Mouse (Mus musculus) G1E (cell line): ENCODE measurements around the gene Iltifb. TPM values are rescaled to one million over a fixed set of nuclear protein-coding genes. Genes with fewer than 3 reads are reported as not detected.
"Not testable (repeated sequence)": the region's sequence is repeated elsewhere in the genome, so short reads cannot be mapped to it uniquely, and the experiment has no call there.

Experiments
- ATAC-seq: 2 replicates; pipeline ENCODE4 v1.8.0; 2016; ENCODE audit warnings: mild to moderate bottlenecking; ENCODE audit not compliant: insufficient number of reproducible peaks, poor library complexity, low FRiP score, severe bottlenecking; ENCODE audit errors: extremely low read depth
- DNase-seq: peaks from one replicate; pipeline ENCODE4 v3.0.0; 2012; ENCODE audit warnings: low spot score
- H3K27me3 ChIP-seq: 2 replicates; pipeline ENCODE4 v1.6.1; 2012; ENCODE audit warnings: mild to moderate bottlenecking, low read length, inconsistent platforms; ENCODE audit not compliant: insufficient read depth
- H3K36me3 ChIP-seq: replicated peaks from 2 replicates; pipeline ENCODE3; 2012; ENCODE audit warnings: mild to moderate bottlenecking, inconsistent platforms
- H3K4me1 ChIP-seq: 2 replicates; pipeline ENCODE4 v1.6.1; 2012; ENCODE audit warnings: low read depth, low read length, inconsistent platforms, mixed read lengths; ENCODE audit not compliant: insufficient read depth
- H3K4me3 ChIP-seq: 2 replicates; pipeline ENCODE4 v1.5.1; 2012; ENCODE audit warnings: low read depth, mild to moderate bottlenecking, inconsistent platforms, low read length, moderate library complexity, mixed read lengths
- H3K9me3 ChIP-seq: replicated peaks from 2 replicates; pipeline ENCODE4 v1.6.1; 2012; ENCODE audit warnings: inconsistent platforms
- CTCF ChIP-seq: IDR thresholded peaks from 2 replicates; pipeline ENCODE4 v1.5.1; 2012; ENCODE audit warnings: low read depth, low read length, inconsistent platforms, mixed read lengths
- GATA2 ChIP-seq: IDR thresholded peaks from 2 replicates; pipeline ENCODE4 v1.6.1; 2012; ENCODE audit warnings: low read depth, low read length, inconsistent platforms, borderline replicate concordance
- POLR2AphosphoS5 ChIP-seq: IDR thresholded peaks from 2 replicates; pipeline ENCODE4 v1.6.1; 2012; ENCODE audit warnings: low read depth, low read length, inconsistent platforms; ENCODE audit not compliant: insufficient replicate concordance
- polyA plus RNA-seq: library from polyadenylated mRNA; stranded (reverse); fragments of >175 nt; gene quantifications from 2 replicates; pipeline ENCODE4 v1.2.3, GENCODE M21; 2012
- total RNA-seq, 2 experiments: library from RNA; stranded (forward) in 1 of 2; stranded (reverse) in 1 of 2; fragments of 200-1000 nt in 1 of 2; fragments of >200 nt in 1 of 2; fragmentation: Nextera tagmentation in 1 of 2; gene quantifications; 2 replicates each; pipeline ENCODE4 v1.2.3; 2014 to 2017

Gene Iltifb
- total and polyA plus RNA-seq, 3 experiments: not detected

GRCm38 (mm10) chr10:118268812-118269211 lies 26.0 kb downstream of the Iltifb start:
- not testable (repeated sequence) for H3K27me3 ChIP-seq, H3K36me3 ChIP-seq, H3K4me3 ChIP-seq, H3K4me1 ChIP-seq, ATAC-seq, H3K9me3 ChIP-seq, DNase-seq

DNA sequence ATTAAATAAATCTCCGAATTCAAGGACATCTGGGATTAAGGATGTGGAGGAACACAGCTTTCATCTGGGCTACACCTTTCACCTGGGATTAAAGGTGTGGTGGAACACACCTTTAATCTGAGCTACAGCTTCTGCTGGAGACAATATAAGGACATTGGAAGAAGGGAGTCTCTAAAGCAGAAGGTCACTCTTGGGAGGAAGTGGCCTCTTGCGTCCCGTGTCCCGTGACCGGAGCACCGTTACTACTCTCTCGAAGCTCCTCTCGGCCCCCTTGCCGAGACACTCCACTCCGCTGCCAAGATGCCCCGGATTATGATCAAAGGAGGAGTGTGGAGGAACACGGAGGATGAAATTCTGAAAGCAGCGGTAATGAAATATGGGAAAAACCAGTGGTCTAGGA lies 36.5 kb downstream of the Iltifb start, which contains the start of gene Gm32802:
TSS of gene Gm32802 (plus strand) at position 301 of the 400 bp plus-strand sequence.
- not testable (repeated sequence) for H3K36me3 ChIP-seq, ATAC-seq, H3K4me1 ChIP-seq, H3K27me3 ChIP-seq, H3K9me3 ChIP-seq, H3K4me3 ChIP-seq, DNase-seq

GRCm38 (mm10) chr10:118250852-118251295 lies 44.0 kb downstream of the Iltifb start:
- no peak for TF ChIP-seq CTCF
- TF ChIP-seq GATA2: no peak
- TF ChIP-seq POLR2AphosphoS5: no peak
- DNase-seq (no peak), ATAC-seq (no peak)
- Histone ChIP-seq H3K4me3 (no peak overlapping the region), H3K4me1 (no peaks in the 10 kb centered on the region), H3K27me3 (no peaks in the 10 kb centered on the region), H3K36me3 (no peaks in the 10 kb centered on the region), H3K9me3 (peaks cover 14% of the 10 kb centered on the region)

DNA sequence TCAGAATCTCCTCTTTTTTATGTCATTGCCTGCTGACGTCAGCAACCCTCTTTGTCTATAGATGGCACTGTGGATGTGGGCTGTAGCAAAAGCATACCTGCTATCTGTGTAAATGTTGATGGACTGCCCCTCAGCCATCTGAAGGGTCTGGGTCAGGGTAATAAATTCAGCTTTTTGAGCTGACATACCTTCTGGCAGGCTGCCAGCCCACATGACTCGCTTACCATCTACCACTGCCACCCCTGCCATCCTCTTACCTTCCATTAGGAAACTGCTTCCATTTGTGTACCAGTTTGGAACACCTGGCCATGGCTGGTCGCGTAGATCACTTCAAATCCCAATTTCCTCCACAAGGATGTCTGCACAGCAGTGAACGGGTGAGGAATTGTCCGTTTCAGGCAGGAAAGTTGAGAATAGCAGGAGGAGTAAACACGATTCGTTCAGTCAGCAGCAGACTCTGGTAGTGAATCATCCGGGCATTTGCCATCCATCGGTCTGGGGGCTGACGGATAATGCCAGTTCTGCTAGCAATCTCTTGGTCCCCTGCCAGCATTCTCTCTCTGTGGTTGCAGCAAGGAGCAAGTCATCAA lies 45.7 kb downstream of the Iltifb start:
- not testable (repeated sequence) for H3K4me1 ChIP-seq, ATAC-seq, H3K27me3 ChIP-seq, H3K36me3 ChIP-seq, DNase-seq, H3K4me3 ChIP-seq
- peaks cover 14% of the 10 kb centered on the region for H3K9me3 ChIP-seq

DNA sequence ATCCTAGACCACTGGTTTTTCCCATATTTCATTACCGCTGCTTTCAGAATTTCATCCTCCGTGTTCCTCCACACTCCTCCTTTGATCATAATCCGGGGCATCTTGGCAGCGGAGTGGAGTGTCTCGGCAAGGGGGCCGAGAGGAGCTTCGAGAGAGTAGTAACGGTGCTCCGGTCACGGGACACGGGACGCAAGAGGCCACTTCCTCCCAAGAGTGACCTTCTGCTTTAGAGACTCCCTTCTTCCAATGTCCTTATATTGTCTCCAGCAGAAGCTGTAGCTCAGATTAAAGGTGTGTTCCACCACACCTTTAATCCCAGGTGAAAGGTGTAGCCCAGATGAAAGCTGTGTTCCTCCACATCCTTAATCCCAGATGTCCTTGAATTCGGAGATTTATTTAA lies 54.2 kb downstream of the Iltifb start, which contains the start of gene Gm32717:
TSS of gene Gm32717 (minus strand) at position 101 of the 400 bp plus-strand sequence.
- ATAC-seq, H3K4me1 ChIP-seq, H3K4me3 ChIP-seq: not testable (repeated sequence)

More for the DNA sequence above, 54.2 kb downstream of the Iltifb start, which contains the start of gene Gm32717:
- H3K9me3 ChIP-seq, H3K36me3 ChIP-seq, DNase-seq, H3K27me3 ChIP-seq: not testable (repeated sequence)

Other genes with a start within 250 kb of the Iltifb start
- gene Mdm1, start 153.2 kb downstream of the Iltifb start, total RNA-seq (2014; fragmentation: Nextera tagmentation): 17.4 and 19.6 TPM in 2 replicates
- gene Mdm1, start 153.2 kb downstream of the Iltifb start, total RNA-seq (2017): 30.2 and 30.6 TPM in 2 replicates
- 14.9 and 17.1 TPM in 2 replicates for gene Mdm1, start 153.2 kb downstream of the Iltifb start, polyA plus RNA-seq
- gene Il22, start 90.1 kb downstream of the Iltifb start, total RNA-seq (2014; fragmentation: Nextera tagmentation): not detected in 2 replicates
- not detected in 2 replicates for gene Il22, start 90.1 kb downstream of the Iltifb start, total RNA-seq (2017)
- gene Il22, start 90.1 kb downstream of the Iltifb start, polyA plus RNA-seq: not detected in 2 replicates
- gene Gm32717, start 54.3 kb downstream of the Iltifb start, total RNA-seq (2014; fragmentation: Nextera tagmentation): not detected in 2 replicates
- gene Gm32717, start 54.3 kb downstream of the Iltifb start, total RNA-seq (2017): 0.17 TPM in 1 of 2 replicates, not detected in the other
- gene Gm32717, start 54.3 kb downstream of the Iltifb start, polyA plus RNA-seq: not detected in 2 replicates
- not detected in 2 replicates for gene Gm32802, start 36.4 kb downstream of the Iltifb start, total RNA-seq (2014; fragmentation: Nextera tagmentation)
- gene Gm32802, start 36.4 kb downstream of the Iltifb start, total RNA-seq (2017): 0.17 TPM in 1 of 2 replicates, not detected in the other
- gene Gm32802, start 36.4 kb downstream of the Iltifb start, polyA plus RNA-seq: not detected in 2 replicates
- gene Gm9040, start 31.9 kb upstream of the Iltifb start, total RNA-seq (2014; fragmentation: Nextera tagmentation): not detected in 2 replicates
- 0.05 and 0.12 TPM in 2 replicates for gene Gm9040, start 31.9 kb upstream of the Iltifb start, total RNA-seq (2017)
- gene Gm9040, start 31.9 kb upstream of the Iltifb start, polyA plus RNA-seq: not detected in 2 replicates
- gene Gm9044, start 37.4 kb upstream of the Iltifb start, total RNA-seq (2014; fragmentation: Nextera tagmentation): not detected in 2 replicates
- gene Gm9044, start 37.4 kb upstream of the Iltifb start, total RNA-seq (2017): 0.05 and 0.12 TPM in 2 replicates
- not detected in 2 replicates for gene Gm9044, start 37.4 kb upstream of the Iltifb start, polyA plus RNA-seq
- gene Gm9045, start 42.8 kb upstream of the Iltifb start, total RNA-seq (2014; fragmentation: Nextera tagmentation): not detected in 2 replicates
- 0.22 TPM in 1 of 2 replicates, not detected in the other for gene Gm9045, start 42.8 kb upstream of the Iltifb start, total RNA-seq (2017)
- gene Gm9045, start 42.8 kb upstream of the Iltifb start, polyA plus RNA-seq: 0.03 TPM in 1 of 2 replicates, not detected in the other
- gene Gm9046, start 48.2 kb upstream of the Iltifb start, total RNA-seq (2014; fragmentation: Nextera tagmentation): not detected in 2 replicates
- 0.05 TPM in 1 of 2 replicates, not detected in the other for gene Gm9046, start 48.2 kb upstream of the Iltifb start, total RNA-seq (2017)
- gene Gm9046, start 48.2 kb upstream of the Iltifb start, polyA plus RNA-seq: not detected in 2 replicates
- gene Gm9048, start 53.6 kb upstream of the Iltifb start, total RNA-seq (2014; fragmentation: Nextera tagmentation): not detected in 2 replicates
- not detected in 2 replicates for gene Gm9048, start 53.6 kb upstream of the Iltifb start, total RNA-seq (2017)
- gene Gm9048, start 53.6 kb upstream of the Iltifb start, polyA plus RNA-seq: not detected in 2 replicates
- not detected in 2 replicates for gene Gm9049, start 59.1 kb upstream of the Iltifb start, total RNA-seq (2014; fragmentation: Nextera tagmentation)
- gene Gm9049, start 59.1 kb upstream of the Iltifb start, total RNA-seq (2017): 0.22 TPM in 1 of 2 replicates, not detected in the other
- gene Gm9049, start 59.1 kb upstream of the Iltifb start, polyA plus RNA-seq: 0.03 TPM in 1 of 2 replicates, not detected in the other
- not detected in 2 replicates for gene Ifng, start 146.0 kb upstream of the Iltifb start, total RNA-seq (2014; fragmentation: Nextera tagmentation)
- gene Ifng, start 146.0 kb upstream of the Iltifb start, total RNA-seq (2017): not detected in 2 replicates
- gene Ifng, start 146.0 kb upstream of the Iltifb start, polyA plus RNA-seq: not detected in 2 replicates